In genomic region chr12:17688913-17689312, GRCm38 (mm10) we compare ENCODE assay signal across 11 mouse cellular contexts.
"Had no signal": no experiment of that assay in that cellular context is flagged by ENCODE, and none has a peak within 500 bp of the region (broad histone marks: within the 10 kb centered on the region; RNA-seq: fewer than 3 reads in every experiment).

No protein-coding gene starts in this region.

- H3K27me3 ChIP-seq: midbrain, embryonic 15.5 days had no signal

- H3K9ac ChIP-seq: limb, embryonic 13.5 days; liver, embryonic 14.5 days; midbrain, embryonic 15.5 days; neural tube, embryonic 15.5 days had no signal

- H3K4me2 ChIP-seq: limb, embryonic 13.5 days; midbrain, embryonic 15.5 days; neural tube, embryonic 15.5 days had no signal

- H3K36me3 ChIP-seq: limb, embryonic 13.5 days; midbrain, embryonic 15.5 days; neural tube, embryonic 15.5 days had no signal

- H3K9me3 ChIP-seq: limb, embryonic 13.5 days; midbrain, embryonic 15.5 days; neural tube, embryonic 15.5 days had no signal

- H3K27ac ChIP-seq: limb, embryonic 13.5 days; liver, embryonic 14.5 days; midbrain, embryonic 15.5 days; neural tube, embryonic 15.5 days had no signal

- ATAC-seq: midbrain, embryonic 15.5 days had no signal

- DNase-seq: kidney, adult 11 months; kidney, postnatal 14 days; left cerebral cortex, postnatal 4 days; lung, adult 18-20 months; right cerebral cortex, adult 18-20 months; right cerebral cortex, postnatal 25 days; thymus, postnatal 14 days had no signal

- H3K4me3 ChIP-seq: midbrain, embryonic 15.5 days; neural tube, embryonic 15.5 days had no signal
